Mouse (Mus musculus): Measurements from ENCODE around the gene Lim2. TPM values are rescaled to one million over a fixed set of nuclear protein-coding genes. Genes with fewer than 3 reads are reported as not detected.

The Lim2 gene
- polyA plus RNA-seq, 1 experiment from 2014 or later, result not detected

DNA sequence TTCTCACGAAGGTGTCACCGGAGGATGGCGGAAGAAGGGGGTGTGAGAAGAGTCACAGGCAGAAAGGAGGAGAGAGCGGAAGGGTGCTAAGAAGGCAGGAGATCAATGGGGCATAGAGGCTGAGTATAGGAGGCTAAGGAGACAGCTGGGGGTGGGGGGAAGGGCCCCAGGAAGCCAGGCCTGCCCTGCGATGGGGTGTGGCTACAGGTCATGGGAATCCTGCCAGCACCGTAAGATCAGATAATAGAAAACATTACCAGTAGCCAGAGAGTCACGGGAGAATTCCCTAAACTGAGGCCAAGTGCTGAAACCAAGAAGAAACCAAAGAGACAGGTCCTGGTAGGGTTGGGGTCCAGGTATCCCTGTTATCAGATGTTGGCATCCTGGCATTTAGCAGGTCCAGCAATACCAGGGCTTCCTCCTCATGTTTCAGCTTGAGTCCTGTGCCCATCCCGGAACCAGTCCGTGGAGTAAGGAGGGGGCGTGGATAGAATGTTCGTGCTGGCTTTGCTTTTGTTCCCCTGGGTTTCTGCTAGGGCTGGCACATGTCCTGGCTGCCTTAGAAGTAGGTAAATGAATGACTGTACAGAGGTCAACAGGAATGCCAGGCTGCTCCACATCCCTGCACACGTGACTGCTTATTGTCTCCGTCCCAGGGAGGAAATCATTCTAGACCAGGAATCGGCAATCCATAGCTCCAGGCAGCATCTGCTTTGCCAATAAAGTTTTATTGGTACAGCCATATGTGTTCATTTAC lies 26.3 kb downstream of the Lim2 start:
- no peaks in the 10 kb centered on the region for H3K9me3 ChIP-seq (ENCODE audit: control insufficient read depth, low read length)
- ATAC-seq, result no peak
- H3K27ac ChIP-seq (ENCODE audit: low read length), result no peak overlapping the region
- no peaks in the 10 kb centered on the region for H3K4me1 ChIP-seq (replicated peaks; ENCODE audit: control insufficient read depth, insufficient read depth, low read length)
- no peaks in the 10 kb centered on the region for H3K27me3 ChIP-seq (replicated peaks; ENCODE audit: control insufficient read depth, insufficient read depth, low read length)
- 88% methylated on average over 14 of the region's 14 CpGs for WGBS
- no peak overlapping the region for H3K9ac ChIP-seq (replicated peaks; ENCODE audit: low read depth, low read length)
- no peak overlapping the region for H3K4me3 ChIP-seq (replicated peaks; ENCODE audit: low read length)
- no peak overlapping the region for H3K4me2 ChIP-seq (ENCODE audit: low read length)
- H3K36me3 ChIP-seq (ENCODE audit: control insufficient read depth, insufficient read depth), result peaks cover 13% of the 10 kb centered on the region

DNA sequence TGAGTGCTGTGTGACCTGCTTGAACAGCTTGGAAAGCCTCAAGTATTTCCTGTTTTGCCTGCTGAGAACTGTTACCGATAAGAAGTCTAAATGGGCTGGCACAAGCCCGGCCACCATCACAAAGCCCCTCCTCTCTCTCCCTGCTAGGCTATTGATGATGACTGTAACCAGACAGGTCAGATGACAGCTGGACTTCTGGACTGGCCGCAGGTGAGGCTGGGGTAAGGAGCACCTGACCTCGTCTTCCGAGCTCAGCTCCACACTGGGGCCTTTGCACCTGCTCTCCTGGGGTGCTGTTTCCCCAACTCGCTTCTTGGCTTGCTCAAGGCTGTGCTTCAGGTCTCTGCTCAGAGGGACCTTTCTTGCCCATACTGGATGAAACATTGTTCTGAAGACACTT lies 26.9 kb downstream of the Lim2 start:
- Histone ChIP-seq H3K27me3 (replicated peaks; ENCODE audit: control insufficient read depth, insufficient read depth, low read length) (no peaks in the 10 kb centered on the region), H3K4me1 (replicated peaks; ENCODE audit: control insufficient read depth, insufficient read depth, low read length) (no peaks in the 10 kb centered on the region), H3K27ac (ENCODE audit: low read length) (no peak overlapping the region), H3K4me3 (replicated peaks; ENCODE audit: low read length) (no peak overlapping the region), H3K4me2 (ENCODE audit: low read length) (no peak overlapping the region), H3K9ac (replicated peaks; ENCODE audit: low read depth, low read length) (no peak overlapping the region), H3K36me3 (ENCODE audit: control insufficient read depth, insufficient read depth) (peaks cover 13% of the 10 kb centered on the region), H3K9me3 (ENCODE audit: control insufficient read depth, low read length) (no peaks in the 10 kb centered on the region)
- no peak for ATAC-seq
- WGBS, result 94% methylated on average over 6 of the region's 6 CpGs

DNA sequence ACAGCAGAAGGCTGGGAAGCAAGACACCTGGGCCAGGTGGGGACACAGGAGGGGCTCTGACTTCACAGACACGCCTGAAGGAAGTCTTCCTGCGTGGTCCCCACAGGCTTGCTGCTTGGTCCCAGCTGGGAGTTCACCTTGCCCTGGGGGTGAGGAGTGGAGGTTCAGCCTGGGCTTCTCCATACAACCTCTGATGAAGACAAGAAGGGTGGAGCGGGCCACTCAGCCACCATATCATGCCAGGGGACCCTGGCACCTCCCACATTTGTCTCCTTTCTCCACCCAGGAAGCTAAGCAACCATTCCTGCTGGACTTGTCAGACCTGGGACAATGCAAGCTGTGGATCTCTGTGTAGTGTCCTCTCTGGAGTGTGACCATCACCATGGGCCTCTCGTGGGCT lies 35.4 kb downstream of the Lim2 start, which contains the start of gene Vsig10l:
TSS of gene Vsig10l (plus strand) at position 301 of the 400 bp plus-strand sequence.
- no peak within 1 kb of the TSS for H3K27ac ChIP-seq (ENCODE audit: low read length)
- no peak for ATAC-seq
- H3K4me1 ChIP-seq (replicated peaks; ENCODE audit: control insufficient read depth, insufficient read depth, low read length), result peaks cover 14% of the 10 kb centered on the region
- no peak within 1 kb of the TSS for H3K4me3 ChIP-seq (replicated peaks; ENCODE audit: low read length)
- no peaks in the 10 kb centered on the region for H3K27me3 ChIP-seq (replicated peaks; ENCODE audit: control insufficient read depth, insufficient read depth, low read length)
- H3K9ac ChIP-seq (replicated peaks; ENCODE audit: low read depth, low read length), result no peak within 1 kb of the TSS
- no peak within 1 kb of the TSS for H3K4me2 ChIP-seq (ENCODE audit: low read length)
- no peaks in the 10 kb centered on the region for H3K9me3 ChIP-seq (ENCODE audit: control insufficient read depth, low read length)
- WGBS, result 47% methylated on average over 4 of the region's 4 CpGs
- no peaks in the 10 kb centered on the region for H3K36me3 ChIP-seq (ENCODE audit: control insufficient read depth, insufficient read depth)

DNA sequence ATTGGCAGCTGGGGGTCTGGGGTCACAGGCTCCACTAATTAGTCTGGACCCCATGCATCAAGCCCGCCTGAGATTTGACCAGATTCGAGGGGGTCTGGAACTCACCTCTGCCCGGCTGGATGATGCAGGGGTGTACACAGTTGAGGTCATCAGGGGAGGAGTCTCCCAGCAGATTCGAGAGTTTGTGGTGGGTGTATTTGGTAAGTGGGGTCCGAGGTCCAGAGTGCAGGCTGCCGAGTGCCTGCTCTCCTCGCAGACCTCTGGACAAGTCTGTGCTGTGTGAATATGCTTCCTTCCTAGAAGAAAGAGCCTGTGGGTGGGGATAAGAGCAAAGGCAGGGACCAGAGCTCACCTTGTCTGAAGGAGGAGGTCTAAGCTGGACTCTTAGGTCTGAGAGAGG lies 36.5 kb downstream of the Lim2 start:
- H3K4me2 ChIP-seq (ENCODE audit: low read length), result no peak overlapping the region
- H3K36me3 ChIP-seq (ENCODE audit: control insufficient read depth, insufficient read depth), result no peaks in the 10 kb centered on the region
- H3K4me3 ChIP-seq (replicated peaks; ENCODE audit: low read length), result no peak overlapping the region
- WGBS, result 77% methylated on average over 7 of the region's 7 CpGs
- no peaks in the 10 kb centered on the region for H3K9me3 ChIP-seq (ENCODE audit: control insufficient read depth, low read length)
- ATAC-seq, result no peak
- H3K27me3 ChIP-seq (replicated peaks; ENCODE audit: control insufficient read depth, insufficient read depth, low read length), result no peaks in the 10 kb centered on the region
- peaks cover 14% of the 10 kb centered on the region for H3K4me1 ChIP-seq (replicated peaks; ENCODE audit: control insufficient read depth, insufficient read depth, low read length)
- H3K9ac ChIP-seq (replicated peaks; ENCODE audit: low read depth, low read length), result no peak overlapping the region
- no peak overlapping the region for H3K27ac ChIP-seq (ENCODE audit: low read length)

DNA sequence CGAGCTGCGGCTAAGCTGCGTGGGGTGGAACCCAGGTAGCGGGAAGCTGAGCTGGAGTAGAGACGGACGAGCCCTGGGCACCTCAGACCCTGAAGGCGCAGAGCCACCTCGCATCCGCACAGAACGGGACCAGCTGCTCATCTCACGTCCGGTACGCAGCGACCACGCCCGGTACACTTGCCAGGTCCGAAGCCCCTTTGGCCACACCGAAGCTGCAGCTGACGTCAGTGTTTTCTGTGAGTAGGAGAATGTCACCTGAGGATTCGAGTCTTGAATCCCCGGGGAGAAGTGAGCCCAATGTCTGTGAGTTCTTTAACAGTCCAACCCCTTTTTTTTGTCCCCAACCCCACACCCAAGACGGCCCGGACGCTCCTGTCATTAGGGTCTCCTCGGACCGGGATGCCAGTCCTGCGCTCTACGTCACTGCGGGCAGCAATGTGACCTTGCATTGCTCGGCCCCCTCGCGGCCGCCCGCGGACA lies 37.4 kb downstream of the Lim2 start:
- H3K4me1 ChIP-seq (replicated peaks; ENCODE audit: control insufficient read depth, insufficient read depth, low read length), result peaks cover 14% of the 10 kb centered on the region
- peak overlapping the region; percentile 52 for H3K4me3 ChIP-seq (replicated peaks; ENCODE audit: low read length)
- 6% methylated on average over 35 of the region's 35 CpGs for WGBS
- H3K4me2 ChIP-seq (ENCODE audit: low read length), result peak overlapping the region; percentile 76
- H3K27ac ChIP-seq (ENCODE audit: low read length), result no peak overlapping the region
- no peaks in the 10 kb centered on the region for H3K36me3 ChIP-seq (ENCODE audit: control insufficient read depth, insufficient read depth)
- ATAC-seq, result no peak
- peak overlapping the region; percentile 51 for H3K9ac ChIP-seq (replicated peaks; ENCODE audit: low read depth, low read length)
- H3K27me3 ChIP-seq (replicated peaks; ENCODE audit: control insufficient read depth, insufficient read depth, low read length), result no peaks in the 10 kb centered on the region
- H3K9me3 ChIP-seq (ENCODE audit: control insufficient read depth, low read length), result no peaks in the 10 kb centered on the region

DNA sequence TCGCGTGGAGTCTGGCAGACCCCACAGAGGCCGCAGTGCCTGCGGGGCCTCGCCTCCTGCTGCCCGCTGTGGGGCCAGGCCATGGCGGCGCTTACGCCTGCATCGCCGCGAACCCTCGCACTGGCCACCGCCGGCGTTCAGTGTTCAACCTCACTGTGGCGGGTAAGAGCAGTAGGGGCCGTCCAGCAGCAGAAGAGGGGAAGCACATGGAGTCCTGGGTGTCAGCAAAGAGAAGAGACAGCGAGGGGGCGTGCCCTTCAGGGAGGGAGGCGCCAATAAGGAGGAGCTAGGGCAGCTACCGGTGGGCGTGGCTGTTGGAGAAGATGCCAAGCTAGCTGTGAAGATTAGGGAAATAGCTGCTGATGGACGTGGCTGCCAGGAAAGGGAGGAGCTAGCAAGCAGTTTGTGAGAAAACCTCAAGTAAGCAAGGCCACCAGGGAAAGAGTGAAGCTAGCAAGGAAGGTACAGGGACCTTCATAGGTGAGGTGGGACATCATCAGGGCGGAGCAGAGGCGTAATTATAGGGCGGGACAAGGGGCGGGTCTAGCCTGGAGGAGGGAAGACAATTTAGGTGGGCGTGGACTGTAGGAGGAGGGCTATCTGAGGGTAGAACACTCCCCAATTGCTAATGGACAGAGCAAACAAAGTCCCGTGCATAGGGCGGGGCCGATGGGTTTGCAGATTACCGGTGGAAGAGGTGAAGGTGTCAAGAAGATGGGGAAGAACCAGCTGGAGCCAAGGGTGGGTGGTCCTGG lies 38.1 kb downstream of the Lim2 start:
- ATAC-seq, result peak; percentile 84
- under 1% methylated on average over 33 of the region's 33 CpGs for WGBS

DNA sequence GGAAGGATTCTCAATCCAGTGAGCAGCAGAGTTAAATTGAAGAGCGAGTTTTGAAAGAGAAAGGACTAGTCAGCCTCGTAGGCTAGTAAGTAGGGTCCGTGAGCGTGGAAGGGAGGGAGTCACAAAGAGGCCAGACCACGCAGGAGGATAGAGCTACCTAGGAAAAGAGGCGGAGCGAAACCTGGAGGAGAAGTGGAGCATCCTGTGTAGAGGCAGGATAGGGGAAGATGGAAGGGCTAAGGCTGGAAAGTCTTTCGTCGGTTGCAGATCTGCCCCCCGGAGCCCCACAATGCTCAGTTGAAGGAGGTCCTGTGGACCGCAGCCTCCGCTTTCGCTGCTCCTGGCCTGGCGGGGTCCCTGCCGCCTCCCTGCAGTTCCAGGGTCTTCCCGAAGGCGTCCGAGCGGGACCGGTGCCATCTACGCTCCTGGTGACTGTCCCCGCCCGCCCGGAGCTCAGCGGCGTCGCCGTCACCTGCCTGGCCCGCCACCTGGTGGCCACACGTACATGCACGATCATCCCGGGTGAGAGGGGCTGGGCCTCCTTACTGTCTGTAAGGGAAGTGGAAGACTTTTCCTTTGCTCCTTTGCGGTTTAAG lies 38.7 kb downstream of the Lim2 start:
- Histone ChIP-seq H3K4me3 (replicated peaks; ENCODE audit: low read length) (peak overlapping the region; percentile 52), H3K4me1 (replicated peaks; ENCODE audit: control insufficient read depth, insufficient read depth, low read length) (peaks cover 14% of the 10 kb centered on the region), H3K4me2 (ENCODE audit: low read length) (peak overlapping the region; percentile 76), H3K27ac (ENCODE audit: low read length) (no peak overlapping the region), H3K36me3 (ENCODE audit: control insufficient read depth, insufficient read depth) (no peaks in the 10 kb centered on the region), H3K27me3 (replicated peaks; ENCODE audit: control insufficient read depth, insufficient read depth, low read length) (no peaks in the 10 kb centered on the region), H3K9me3 (ENCODE audit: control insufficient read depth, low read length) (no peaks in the 10 kb centered on the region), H3K9ac (replicated peaks; ENCODE audit: low read depth, low read length) (peak overlapping the region; percentile 47)
- ATAC-seq, result peak; percentile 59
- WGBS, result under 1% methylated on average over 33 of the region's 33 CpGs

More for the DNA sequence above, 38.1 kb downstream of the Lim2 start:
- H3K27me3 ChIP-seq (replicated peaks; ENCODE audit: control insufficient read depth, insufficient read depth, low read length), result no peaks in the 10 kb centered on the region
- H3K4me3 ChIP-seq (replicated peaks; ENCODE audit: low read length), result peak overlapping the region; percentile 52
- peaks cover 14% of the 10 kb centered on the region for H3K4me1 ChIP-seq (replicated peaks; ENCODE audit: control insufficient read depth, insufficient read depth, low read length)
- H3K36me3 ChIP-seq (ENCODE audit: control insufficient read depth, insufficient read depth), result no peaks in the 10 kb centered on the region
- peak overlapping the region; percentile 76 for H3K4me2 ChIP-seq (ENCODE audit: low read length)
- peak overlapping the region; percentile 51 for H3K9ac ChIP-seq (replicated peaks; ENCODE audit: low read depth, low read length)
- H3K9me3 ChIP-seq (ENCODE audit: control insufficient read depth, low read length), result no peaks in the 10 kb centered on the region
- no peak overlapping the region for H3K27ac ChIP-seq (ENCODE audit: low read length)

DNA sequence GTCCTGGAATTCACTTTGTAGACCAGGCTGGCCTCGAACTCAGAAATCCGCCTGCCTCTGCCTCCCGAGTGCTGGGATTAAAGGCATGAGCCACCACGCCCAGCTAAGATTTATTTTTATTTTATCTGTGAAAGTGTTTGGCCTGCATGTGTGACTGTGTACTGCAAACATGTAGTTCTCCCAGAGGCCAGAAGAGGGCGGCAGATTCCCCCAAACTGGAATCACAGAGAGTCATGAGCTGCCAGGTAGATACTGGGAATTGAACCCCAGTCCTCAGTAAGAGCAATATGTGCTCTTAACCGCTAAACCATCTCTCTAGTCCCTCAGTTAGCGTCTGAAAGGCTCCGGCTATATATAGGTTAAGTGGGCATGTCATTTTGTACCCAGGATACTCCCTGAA lies 42.9 kb downstream of the Lim2 start:
- Histone ChIP-seq H3K36me3 (ENCODE audit: control insufficient read depth, insufficient read depth) (no peaks in the 10 kb centered on the region), H3K27ac (ENCODE audit: low read length) (no peak overlapping the region), H3K9ac (replicated peaks; ENCODE audit: low read depth, low read length) (no peak overlapping the region), H3K4me1 (replicated peaks; ENCODE audit: control insufficient read depth, insufficient read depth, low read length) (peaks cover 10% of the 10 kb centered on the region), H3K4me3 (replicated peaks; ENCODE audit: low read length) (no peak overlapping the region), H3K27me3 (replicated peaks; ENCODE audit: control insufficient read depth, insufficient read depth, low read length) (no peaks in the 10 kb centered on the region), H3K9me3 (ENCODE audit: control insufficient read depth, low read length) (no peaks in the 10 kb centered on the region), H3K4me2 (ENCODE audit: low read length) (no peak overlapping the region)
- ATAC-seq, result no peak
- WGBS, result 34% methylated on average over 8 of the region's 8 CpGs

DNA sequence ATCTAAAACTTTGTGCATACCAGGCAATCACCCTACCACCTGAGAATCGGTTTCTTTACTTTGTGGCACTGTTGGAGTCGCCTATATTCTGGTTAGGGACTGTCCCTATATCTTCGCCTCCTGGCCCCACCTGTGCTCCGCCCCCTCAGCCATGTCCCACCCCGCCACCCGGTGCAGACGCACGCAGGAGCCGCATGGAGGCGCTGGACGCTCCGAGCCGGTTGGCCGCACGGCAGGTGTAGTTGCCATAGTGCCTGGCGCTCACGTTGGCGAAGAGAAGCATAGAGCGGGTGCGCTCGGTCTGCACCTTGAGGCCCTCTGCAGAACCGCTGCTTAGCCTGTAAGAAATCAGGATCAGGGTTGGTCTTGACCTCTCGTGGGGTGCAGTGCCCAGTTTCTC lies 48.2 kb downstream of the Lim2 start:
- 18% methylated on average over 23 of the region's 23 CpGs for WGBS
- no peak overlapping the region for H3K9ac ChIP-seq (replicated peaks; ENCODE audit: low read depth, low read length)
- no peaks in the 10 kb centered on the region for H3K9me3 ChIP-seq (ENCODE audit: control insufficient read depth, low read length)
- ATAC-seq, result no peak
- H3K4me2 ChIP-seq (ENCODE audit: low read length), result no peak overlapping the region
- H3K36me3 ChIP-seq (ENCODE audit: control insufficient read depth, insufficient read depth), result peaks cover 5% of the 10 kb centered on the region; the same call in 1 of the 2 replicates
- no peak overlapping the region for H3K27ac ChIP-seq (ENCODE audit: low read length)
- H3K4me3 ChIP-seq (replicated peaks; ENCODE audit: low read length), result no peak overlapping the region
- H3K27me3 ChIP-seq (replicated peaks; ENCODE audit: control insufficient read depth, insufficient read depth, low read length), result no peaks in the 10 kb centered on the region
- H3K4me1 ChIP-seq (replicated peaks; ENCODE audit: control insufficient read depth, insufficient read depth, low read length), result no peaks in the 10 kb centered on the region; the same call in 1 of the 2 replicates

Data from forebrain, embryonic 16.5 days (tissue).